Mouse (Mus musculus) bone marrow macrophage, adult 2 months (primary cell): ENCODE data around the gene Gm27021.

Experiments used
- CTCF ChIP-seq: IDR thresholded peaks from 2 replicates; pipeline ENCODE4 v1.5.1; 2012; ENCODE audit warnings: low read depth, mild to moderate bottlenecking, low read length, moderate library complexity
- POLR2A ChIP-seq: IDR thresholded peaks from 2 replicates; pipeline ENCODE4 v1.6.1; 2012; ENCODE audit warnings: mild to moderate bottlenecking, low read depth, low read length, borderline replicate concordance

GRCm38 (mm10) chr8:120633665-120634271 is 34.1 kb downstream of the Gm27021 start:
- TF ChIP-seq POLR2A (no peak), CTCF (no peak)
